Mouse (Mus musculus): ENCODE measurements at regions not wholly inside any gene's neighbourhood (a gene's known extent, or its start where the extent isn't known, plus 50 kb on each side); places are given as distances from the start of the nearest gene placed in this dataset.

- TF ChIP-seq SIN3A (IDR thresholded peaks at IDR 0.05; ENCODE audit: low read length) = no peak
- no peak for TF ChIP-seq USF1 (IDR thresholded peaks at IDR 0.05; ENCODE audit: low read depth, low read length)
- no peak for TF ChIP-seq MAZ (IDR thresholded peaks at IDR 0.05; ENCODE audit: low read depth, low read length)
- no peak for TF ChIP-seq HCFC1 (IDR thresholded peaks at IDR 0.05; ENCODE audit: low read depth, low read length)
- no peak for TF ChIP-seq KAT2A (IDR thresholded peaks at IDR 0.05; ENCODE audit: insufficient replicate concordance, low read length)
- no peak for TF ChIP-seq POLR2A (IDR thresholded peaks at IDR 0.05; ENCODE audit: low read depth, low read length)
- TF ChIP-seq MEF2A (IDR thresholded peaks at IDR 0.05; ENCODE audit: borderline replicate concordance, low read depth, low read length) = no peak
- no peak for TF ChIP-seq JUN (IDR thresholded peaks at IDR 0.05; ENCODE audit: insufficient read depth, low read depth, low read length)
- no peak for TF ChIP-seq IRF4 (IDR thresholded peaks at IDR 0.05; ENCODE audit: low read depth, low read length)
- no peak for TF ChIP-seq MYC (IDR thresholded peaks at IDR 0.05; ENCODE audit: low read depth, low read length)
- no peak for TF ChIP-seq TCF12 (IDR thresholded peaks at IDR 0.05; ENCODE audit: low read depth, low read length)
- TF ChIP-seq RCOR1 (conservative IDR thresholded peaks at IDR 0.05; ENCODE audit: low read depth, low read length) = no peak
- no peak for TF ChIP-seq POLR2AphosphoS2 (IDR thresholded peaks at IDR 0.05; ENCODE audit: low read depth, low read length)
- no peak for TF ChIP-seq USF2 (conservative IDR thresholded peaks at IDR 0.05; ENCODE audit: low read depth, low read length)
- in situ Hi-C loops (cut with MboI; ENCODE audit: low pct_ligation_motif_present, low pct_unique_long_range_greater_than_20kb, low sequenced_read_pairs) (no loop called here), dilution Hi-C loops (cut with MboI; ENCODE audit: extremely low pct_ligation_motif_present, extremely low pct_unique_long_range_greater_than_20kb, low sequenced_read_pairs) (no loop called here)
- no peak overlapping the region for H3K4me3 ChIP-seq (replicated peaks in 1 of 3; ENCODE audit: low read depth in 2 of 3, low read length in 2 of 3, poor library complexity in 1 of 3)
- H3K4me2 ChIP-seq (ENCODE audit: insufficient read depth, low read depth, poor library complexity, severe bottlenecking) = no peak overlapping the region
- no peaks in the 10 kb centered on the region for H3K27me3 ChIP-seq (replicated peaks)
- H3K27ac ChIP-seq (ENCODE audit: insufficient read depth, low read depth) = no peak overlapping the region
- no peaks in the 10 kb centered on the region for H3K4me1 ChIP-seq (ENCODE audit: control insufficient read depth in 1 of 2, insufficient read depth in 2 of 2)
- H3K79me2 ChIP-seq (replicated peaks; ENCODE audit: control insufficient read depth, extremely low read depth, insufficient read depth, poor library complexity, severe bottlenecking) = no peaks in the 10 kb centered on the region
- no peaks in the 10 kb centered on the region for H3K36me3 ChIP-seq (replicated peaks in 1 of 2; ENCODE audit: control insufficient read depth in 1 of 2, insufficient read depth in 1 of 2, low read length in 1 of 2)
- no peak for DNase-seq (ENCODE audit: extremely low read depth)
- no peaks in the 10 kb centered on the region for H3K9me3 ChIP-seq (replicated peaks; ENCODE audit: low read length)
- no peak overlapping the region for H3K9ac ChIP-seq (ENCODE audit: insufficient read depth, low read depth)
These were observed 198.7 kb downstream of the Snx19 start for GRCm38 (mm10) chr9:30625635-30626034.

GRCm38 (mm10) chr9:30625090-30625489, 198.2 kb downstream of the Snx19 start:
- Histone ChIP-seq H3K9ac (ENCODE audit: insufficient read depth, low read depth) (no peak overlapping the region), H3K9me3 (replicated peaks; ENCODE audit: low read length) (no peaks in the 10 kb centered on the region), H3K4me1 (ENCODE audit: control insufficient read depth in 1 of 2, insufficient read depth in 2 of 2) (no peaks in the 10 kb centered on the region), H3K27me3 (replicated peaks) (no peaks in the 10 kb centered on the region), H3K36me3 (replicated peaks in 1 of 2; ENCODE audit: control insufficient read depth in 1 of 2, insufficient read depth in 1 of 2, low read length in 1 of 2) (no peaks in the 10 kb centered on the region), H3K79me2 (replicated peaks; ENCODE audit: control insufficient read depth, extremely low read depth, insufficient read depth, poor library complexity, severe bottlenecking) (no peaks in the 10 kb centered on the region), H3K27ac (ENCODE audit: insufficient read depth, low read depth) (no peak overlapping the region), H3K4me3 (replicated peaks in 1 of 3; ENCODE audit: low read depth in 2 of 3, low read length in 2 of 3, poor library complexity in 1 of 3) (no peak overlapping the region), H3K4me2 (ENCODE audit: insufficient read depth, low read depth, poor library complexity, severe bottlenecking) (no peak overlapping the region)
- in situ Hi-C loops (cut with MboI; ENCODE audit: low pct_ligation_motif_present, low pct_unique_long_range_greater_than_20kb, low sequenced_read_pairs) = no loop called here
- no peak for DNase-seq (ENCODE audit: extremely low read depth)
- no peak for TF ChIP-seq EP300 (IDR thresholded peaks at IDR 0.05; ENCODE audit: low read length)
- TF ChIP-seq ZC3H11A (IDR thresholded peaks at IDR 0.05; ENCODE audit: low read depth, low read length) = no peak
- TF ChIP-seq USF1 (IDR thresholded peaks at IDR 0.05; ENCODE audit: low read depth, low read length) = no peak
- no peak for TF ChIP-seq NELFE (IDR thresholded peaks at IDR 0.05; ENCODE audit: low read depth, low read length)
- no peak for TF ChIP-seq JUN (IDR thresholded peaks at IDR 0.05; ENCODE audit: insufficient read depth, low read depth, low read length)
- TF ChIP-seq BHLHE40 (IDR thresholded peaks at IDR 0.05; ENCODE audit: low read depth, low read length) = no peak
- TF ChIP-seq POLR2A (IDR thresholded peaks at IDR 0.05; ENCODE audit: low read depth, low read length) = no peak
- TF ChIP-seq E2F4 (IDR thresholded peaks at IDR 0.05; ENCODE audit: insufficient replicate concordance, low read depth, low read length) = no peak
- no peak for TF ChIP-seq PAX5 (IDR thresholded peaks at IDR 0.05; ENCODE audit: low read length)
- no peak for TF ChIP-seq MEF2A (IDR thresholded peaks at IDR 0.05; ENCODE audit: borderline replicate concordance, low read depth, low read length)
- TF ChIP-seq MYC (IDR thresholded peaks at IDR 0.05; ENCODE audit: low read depth, low read length) = no peak
- TF ChIP-seq TBP (conservative IDR thresholded peaks at IDR 0.05; ENCODE audit: low read depth, low read length) = no peak
- TF ChIP-seq SIN3A (IDR thresholded peaks at IDR 0.05; ENCODE audit: low read length) = no peak
- TF ChIP-seq RAD21 (IDR thresholded peaks at IDR 0.05; ENCODE audit: low read depth, low read length) = no peak
- TF ChIP-seq KAT2A (IDR thresholded peaks at IDR 0.05; ENCODE audit: insufficient replicate concordance, low read length) = no peak
- TF ChIP-seq JUND (conservative IDR thresholded peaks at IDR 0.05; ENCODE audit: low read depth, low read length) = no peak
- TF ChIP-seq CHD2 (IDR thresholded peaks at IDR 0.05; ENCODE audit: low read length) = no peak
- no peak for TF ChIP-seq HCFC1 (IDR thresholded peaks at IDR 0.05; ENCODE audit: low read depth, low read length)
- no peak for TF ChIP-seq ZNF384 (IDR thresholded peaks at IDR 0.05; ENCODE audit: low read depth, low read length)
- dilution Hi-C loops (cut with MboI; ENCODE audit: extremely low pct_ligation_motif_present, extremely low pct_unique_long_range_greater_than_20kb, low sequenced_read_pairs) = no loop called here

Measured in CH12.LX (cell line).